Mouse (Mus musculus) megakaryocyte, embryonic 14.5 days (primary cell): ENCODE measurements at regions not wholly inside any gene's neighbourhood (a gene's known extent, or its start where the extent isn't known, plus 50 kb on each side); places are given as distances from the start of the nearest gene placed in this dataset.
"Not testable (repeated sequence)": the region's sequence is repeated elsewhere in the genome, so short reads cannot be mapped to it uniquely, and the experiment has no call there.

Source experiments
- H3K27me3 ChIP-seq: replicated peaks from 2 replicates; pipeline ENCODE3; 2012; ENCODE audit warnings: inconsistent platforms
- H3K36me3 ChIP-seq: replicated peaks from 2 replicates; pipeline ENCODE3; 2012; ENCODE audit warnings: low read length, inconsistent platforms, mixed read lengths
- H3K4me1 ChIP-seq: 2 replicates; pipeline ENCODE4 v1.6.1; 2012; ENCODE audit warnings: inconsistent platforms
- H3K4me3 ChIP-seq: replicated peaks from 2 replicates; pipeline ENCODE3; 2012; ENCODE audit warnings: moderate library complexity, mild to moderate bottlenecking, inconsistent platforms
- H3K9me3 ChIP-seq: 2 replicates; pipeline ENCODE4 v1.6.1; 2012; ENCODE audit warnings: inconsistent platforms
- FLI1 ChIP-seq: IDR thresholded peaks from 2 replicates; pipeline ENCODE4 v1.6.1; 2012; ENCODE audit warnings: low read length, inconsistent platforms, mixed read lengths
- GATA1 ChIP-seq: IDR thresholded peaks from 3 replicates; pipeline ENCODE4 v1.6.1; 2012; ENCODE audit warnings: mixed read lengths, low read length, inconsistent platforms, borderline replicate concordance

DNA sequence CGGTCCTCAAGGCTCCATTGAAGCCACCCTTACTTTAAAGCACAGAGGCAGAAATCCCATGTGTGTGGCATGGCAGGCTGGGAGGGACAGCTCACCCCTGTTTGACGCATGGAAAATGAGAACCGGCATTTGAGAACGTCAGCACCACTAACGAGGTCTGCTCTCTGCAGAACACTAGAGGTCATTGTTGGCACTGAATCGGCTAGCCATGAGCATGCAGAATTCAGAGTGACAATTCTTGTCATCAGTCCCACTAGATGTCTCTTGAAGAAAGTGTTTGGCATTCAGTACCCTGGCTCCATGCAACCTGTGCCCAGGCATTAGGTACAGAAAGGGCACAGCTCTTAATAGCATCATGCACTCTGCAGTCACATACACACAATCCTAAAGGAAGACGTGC, 139.3 kb downstream of the Cand1 start:
- H3K4me3 ChIP-seq = peak overlapping the region; percentile 0
- peaks cover 23% of the 10 kb centered on the region for H3K9me3 ChIP-seq
- H3K4me1 ChIP-seq = peaks cover 42% of the 10 kb centered on the region
- TF ChIP-seq GATA1 (no peak), FLI1 (no peak)
- H3K36me3 ChIP-seq = peaks cover 16% of the 10 kb centered on the region
- H3K27me3 ChIP-seq = no peaks in the 10 kb centered on the region

GRCm38 (mm10) chr10:119099092-119099792, 140.6 kb downstream of the Cand1 start:
- TF ChIP-seq FLI1 (no peak), GATA1 (no peak)
- Histone ChIP-seq H3K4me3 (no peak overlapping the region), H3K27me3 (no peaks in the 10 kb centered on the region), H3K4me1 (peaks cover 38% of the 10 kb centered on the region), H3K36me3 (peaks cover 27% of the 10 kb centered on the region), H3K9me3 (peaks cover 31% of the 10 kb centered on the region)

- Histone ChIP-seq H3K4me1 (peaks cover 38% of the 10 kb centered on the region), H3K9me3 (peaks cover 26% of the 10 kb centered on the region), H3K27me3 (no peaks in the 10 kb centered on the region), H3K4me3 (no peak overlapping the region), H3K36me3 (peaks cover 39% of the 10 kb centered on the region)
- TF ChIP-seq GATA1 = no peak
- no peak for TF ChIP-seq FLI1
These were observed 145.7 kb downstream of the Cand1 start for GRCm38 (mm10) chr10:119094166-119094565.

- H3K4me3 ChIP-seq = peak overlapping the region; percentile 75
- peaks cover 73% of the 10 kb centered on the region for H3K4me1 ChIP-seq
- TF ChIP-seq FLI1 (no peak), GATA1 (no peak)
These were observed 152.0 kb downstream of the Cand1 start for GRCm38 (mm10) chr10:119087886-119088285.

GRCm38 (mm10) chr10:119087071-119087665, 152.7 kb downstream of the Cand1 start:
- H3K4me3 ChIP-seq = peak overlapping the region; percentile 84
- TF ChIP-seq GATA1 = no peak
- TF ChIP-seq FLI1 = no peak
- peaks cover 80% of the 10 kb centered on the region for H3K4me1 ChIP-seq

More at GRCm38 (mm10) chr10:119087886-119088285, 152.0 kb downstream of the Cand1 start:
- 0 out of 2 replicates have a peak, but pooled peaks cover 3% of the 10 kb centered on the region for H3K9me3 ChIP-seq
- no peaks in the 10 kb centered on the region for H3K27me3 ChIP-seq
- peaks cover 25% of the 10 kb centered on the region for H3K36me3 ChIP-seq

DNA sequence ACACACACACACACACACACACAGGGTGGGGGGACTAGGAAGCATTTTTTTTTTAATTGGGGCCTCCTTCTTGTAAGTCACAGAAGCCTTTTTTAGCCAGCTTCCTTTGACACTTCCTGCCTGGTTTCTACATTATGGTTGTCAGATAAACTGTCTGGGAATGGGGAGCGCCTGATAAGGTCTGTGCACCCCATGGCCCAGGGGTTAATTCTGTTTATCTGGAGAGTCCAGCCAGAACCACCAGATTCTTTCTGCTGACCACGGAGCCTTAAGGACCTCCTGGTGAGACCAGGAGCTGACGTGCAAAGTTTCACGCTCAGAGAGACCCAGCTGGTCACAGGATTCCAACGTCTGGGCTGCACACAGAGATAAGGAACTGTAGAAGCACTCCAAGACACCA, 153.4 kb downstream of the Cand1 start:
- Histone ChIP-seq H3K4me1 (peaks cover 87% of the 10 kb centered on the region), H3K36me3 (peaks cover 25% of the 10 kb centered on the region), H3K27me3 (no peaks in the 10 kb centered on the region), H3K9me3 (0 out of 2 replicates have a peak, but pooled peaks cover 3% of the 10 kb centered on the region), H3K4me3 (peak overlapping the region; percentile 84)
- no peak for TF ChIP-seq FLI1
- TF ChIP-seq GATA1 = peak; percentile 50; the same call in 1 of the 3 replicates

More at GRCm38 (mm10) chr10:119087071-119087665, 152.7 kb downstream of the Cand1 start:
- H3K36me3 ChIP-seq = peaks cover 25% of the 10 kb centered on the region
- no peaks in the 10 kb centered on the region for H3K27me3 ChIP-seq
- 0 out of 2 replicates have a peak, but pooled peaks cover 3% of the 10 kb centered on the region for H3K9me3 ChIP-seq

GRCm38 (mm10) chr10:119083431-119083830, 156.4 kb downstream of the Cand1 start:
- H3K36me3 ChIP-seq = peaks cover 13% of the 10 kb centered on the region
- TF ChIP-seq FLI1 = no peak
- TF ChIP-seq GATA1 = no peak
- peaks cover 95% of the 10 kb centered on the region for H3K4me1 ChIP-seq
- H3K9me3 ChIP-seq = no peaks in the 10 kb centered on the region
- H3K4me3 ChIP-seq = no peak overlapping the region
- no peaks in the 10 kb centered on the region for H3K27me3 ChIP-seq

GRCm38 (mm10) chr10:119082861-119083260, 157.0 kb downstream of the Cand1 start:
- peaks cover 8% of the 10 kb centered on the region for H3K36me3 ChIP-seq
- H3K4me1 ChIP-seq = peaks cover 91% of the 10 kb centered on the region
- no peak for TF ChIP-seq FLI1
- no peak for TF ChIP-seq GATA1
- H3K27me3 ChIP-seq = no peaks in the 10 kb centered on the region
- no peak overlapping the region for H3K4me3 ChIP-seq
- H3K9me3 ChIP-seq = no peaks in the 10 kb centered on the region

DNA sequence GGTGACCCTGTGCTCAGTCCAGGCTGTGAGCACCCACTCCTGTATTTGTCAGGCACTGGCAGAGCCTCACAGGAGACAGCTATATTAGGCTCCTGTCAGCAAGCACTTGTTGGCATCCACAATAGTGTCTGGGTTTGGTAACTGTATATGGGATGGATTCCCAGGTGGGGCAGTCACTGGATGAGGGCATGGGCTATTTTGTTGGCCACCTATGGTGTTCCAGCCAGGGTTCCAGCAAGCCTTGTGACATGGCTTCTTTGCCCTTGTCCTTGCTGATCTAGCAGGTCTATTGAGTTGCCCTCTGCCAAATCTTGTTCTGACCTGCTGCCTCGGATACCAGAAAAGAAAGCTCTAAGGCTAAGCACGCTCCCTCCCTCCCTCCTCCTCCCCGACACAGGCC, 158.1 kb downstream of the Cand1 start:
- H3K4me1 ChIP-seq = peaks cover 90% of the 10 kb centered on the region
- H3K27me3 ChIP-seq, H3K4me3 ChIP-seq, H3K9me3 ChIP-seq, H3K36me3 ChIP-seq: not testable (repeated sequence)

- no peak for TF ChIP-seq FLI1
- no peak for TF ChIP-seq GATA1
- Histone ChIP-seq H3K4me3 (no peak overlapping the region), H3K4me1 (peaks cover 64% of the 10 kb centered on the region)
These were observed 163.7 kb downstream of the Cand1 start for GRCm38 (mm10) chr10:119076100-119076566.

More at GRCm38 (mm10) chr10:119076100-119076566, 163.7 kb downstream of the Cand1 start:
- Histone ChIP-seq H3K9me3 (peaks cover 13% of the 10 kb centered on the region), H3K27me3 (no peaks in the 10 kb centered on the region), H3K36me3 (peaks cover 2% of the 10 kb centered on the region)
